Mouse (Mus musculus): Measurements from ENCODE around the gene Pkn2. TPM values are rescaled to one million over a fixed set of nuclear protein-coding genes. Genes with fewer than 3 reads are reported as not detected.

Gene Pkn2
- polyA plus RNA-seq, 1 experiment from 2014 or later = 55.6 TPM

DNA sequence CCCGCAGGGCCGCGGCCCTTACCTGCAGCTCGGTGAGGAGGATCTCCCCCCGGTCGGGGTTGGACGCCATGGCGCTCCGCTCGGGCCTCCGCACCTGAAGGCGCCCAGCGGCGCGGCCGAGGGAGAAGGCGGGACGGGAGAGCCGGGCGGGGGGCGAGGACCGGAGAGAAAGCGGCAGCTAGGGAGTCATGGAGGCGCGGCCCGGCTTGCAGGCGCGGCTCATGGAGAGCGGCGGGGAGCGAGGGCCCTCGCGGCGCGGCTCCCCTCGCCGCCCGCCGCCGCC, 274 bp downstream of the Pkn2 start:
- under 1% methylated on average over 40 of the region's 40 CpGs for WGBS
- no peak for DNase-seq (ENCODE audit: low spot score)
- H3K9me3 ChIP-seq (replicated peaks) = no peaks in the 10 kb centered on the region
- no peaks in the 10 kb centered on the region for H3K27me3 ChIP-seq (ENCODE audit: low read depth, poor library complexity, severe bottlenecking)
- H3K36me3 ChIP-seq = no peaks in the 10 kb centered on the region
- H3K27ac ChIP-seq = peak overlapping the region; percentile 98
- peaks cover 13% of the 10 kb centered on the region for H3K4me1 ChIP-seq
- H3K4me3 ChIP-seq = peak overlapping the region; percentile 100

DNA sequence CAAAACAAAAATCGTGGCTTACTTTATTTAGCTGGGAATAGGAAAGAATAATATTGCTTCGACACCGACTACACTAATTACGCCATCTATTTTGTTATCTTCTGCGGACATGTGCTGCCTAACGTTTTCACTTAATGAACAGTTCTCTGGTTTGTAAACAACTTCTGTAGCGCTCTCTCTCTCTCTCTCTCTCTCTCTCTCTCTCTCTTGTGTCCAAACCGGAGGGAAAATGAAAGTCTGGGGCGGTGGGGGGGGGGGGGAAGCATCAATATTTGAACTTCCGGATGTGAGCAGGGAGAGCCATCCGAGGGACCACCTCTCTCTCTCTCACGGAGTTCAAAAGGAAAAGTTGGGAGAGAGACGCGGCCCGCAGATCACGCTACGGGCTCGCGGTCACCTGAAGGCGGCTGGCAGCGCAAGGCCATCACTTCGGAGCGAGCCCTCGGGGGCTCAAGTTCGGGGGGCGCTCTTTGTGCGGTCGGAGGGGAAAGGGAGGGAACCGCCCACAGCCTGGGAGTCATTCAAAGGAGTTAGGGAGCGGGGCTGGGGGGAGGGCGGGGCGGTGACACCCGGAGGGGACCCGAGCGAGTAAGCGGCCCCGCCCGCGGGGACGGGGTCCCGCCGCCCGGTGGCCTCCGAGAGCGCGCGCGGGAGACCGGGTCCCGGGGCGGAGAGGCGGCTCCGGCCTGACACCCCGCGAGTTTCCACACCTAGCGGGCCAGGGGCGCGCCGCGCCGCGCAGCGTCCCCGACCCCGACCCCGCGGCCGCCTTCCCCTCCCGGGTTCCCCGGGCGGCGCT, 815 bp downstream of the Pkn2 start:
- peaks cover 13% of the 10 kb centered on the region for H3K4me1 ChIP-seq
- H3K9me3 ChIP-seq (replicated peaks) = no peaks in the 10 kb centered on the region
- H3K27ac ChIP-seq = peak overlapping the region; percentile 98
- peak; percentile 80 for DNase-seq (ENCODE audit: low spot score)
- H3K27me3 ChIP-seq (ENCODE audit: low read depth, poor library complexity, severe bottlenecking) = no peaks in the 10 kb centered on the region
- no peaks in the 10 kb centered on the region for H3K36me3 ChIP-seq
- WGBS = under 1% methylated on average over 64 of the region's 72 CpGs
- peak overlapping the region; percentile 100 for H3K4me3 ChIP-seq

- WGBS = 94% methylated on average over 2 of the region's 2 CpGs
- no peak for DNase-seq (ENCODE audit: low spot score)
- no peaks in the 10 kb centered on the region for H3K36me3 ChIP-seq
Observed at GRCm38 (mm10) chr3:142863236-142863635, 18.6 kb downstream of the Pkn2 start.

GRCm38 (mm10) chr3:142856832-142857231, 25.0 kb downstream of the Pkn2 start:
- DNase-seq (ENCODE audit: low spot score) = no peak
- H3K27ac ChIP-seq = no peak overlapping the region
- H3K36me3 ChIP-seq = 0 out of 2 replicates have a peak, but pooled peaks cover 3% of the 10 kb centered on the region
- no peaks in the 10 kb centered on the region for H3K9me3 ChIP-seq (replicated peaks)
- H3K4me3 ChIP-seq = no peak overlapping the region
- no peaks in the 10 kb centered on the region for H3K4me1 ChIP-seq
- no peaks in the 10 kb centered on the region for H3K27me3 ChIP-seq (ENCODE audit: low read depth, poor library complexity, severe bottlenecking)
- 86% methylated on average over 3 of the region's 3 CpGs for WGBS

More at GRCm38 (mm10) chr3:142863236-142863635, 18.6 kb downstream of the Pkn2 start:
- Histone ChIP-seq H3K4me3 (no peak overlapping the region), H3K4me1 (no peaks in the 10 kb centered on the region), H3K27me3 (ENCODE audit: low read depth, poor library complexity, severe bottlenecking) (no peaks in the 10 kb centered on the region), H3K9me3 (replicated peaks) (no peaks in the 10 kb centered on the region), H3K27ac (no peak overlapping the region)

DNA sequence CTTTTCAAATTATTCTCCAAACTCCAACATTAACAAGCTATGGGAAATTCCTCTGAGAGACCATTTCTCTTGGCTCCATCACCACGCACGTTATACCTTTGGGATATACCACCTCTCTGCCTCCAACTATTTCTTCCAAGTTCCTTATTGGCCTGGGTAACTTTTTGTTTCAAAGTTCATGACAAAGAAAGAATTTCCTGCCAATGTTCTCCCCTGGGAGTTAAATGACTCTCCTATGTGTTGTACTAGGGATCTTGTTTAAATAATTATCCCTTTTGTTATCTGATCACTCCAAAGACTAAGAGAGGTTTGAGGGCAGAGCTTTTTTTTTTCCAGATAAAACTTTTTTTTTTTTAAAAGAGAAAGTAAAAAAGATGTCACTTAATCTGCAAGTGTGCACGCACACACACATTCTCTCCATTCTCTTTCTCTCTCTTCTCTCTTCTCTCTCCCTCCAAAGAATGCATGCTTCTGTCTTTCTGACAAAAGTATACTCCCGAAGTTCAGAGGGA, 25.8 kb downstream of the Pkn2 start:
- Histone ChIP-seq H3K4me1 (no peaks in the 10 kb centered on the region), H3K36me3 (peaks cover 6% of the 10 kb centered on the region), H3K4me3 (no peak overlapping the region), H3K9me3 (replicated peaks) (no peaks in the 10 kb centered on the region), H3K27ac (no peak overlapping the region), H3K27me3 (ENCODE audit: low read depth, poor library complexity, severe bottlenecking) (no peaks in the 10 kb centered on the region)
- WGBS = 91% methylated on average over 4 of the region's 4 CpGs
- DNase-seq (ENCODE audit: low spot score) = no peak

GRCm38 (mm10) chr3:142852911-142853310, 28.9 kb downstream of the Pkn2 start:
- Histone ChIP-seq H3K4me3 (no peak overlapping the region), H3K9me3 (replicated peaks) (no peaks in the 10 kb centered on the region), H3K27me3 (ENCODE audit: low read depth, poor library complexity, severe bottlenecking) (no peaks in the 10 kb centered on the region), H3K4me1 (no peaks in the 10 kb centered on the region), H3K36me3 (peaks cover 29% of the 10 kb centered on the region), H3K27ac (no peak overlapping the region)
- DNase-seq (ENCODE audit: low spot score) = no peak
- WGBS = 97% methylated on average over 3 of the region's 3 CpGs

- H3K27me3 ChIP-seq (ENCODE audit: low read depth, poor library complexity, severe bottlenecking) = no peaks in the 10 kb centered on the region
- H3K4me3 ChIP-seq = no peak overlapping the region
- no peaks in the 10 kb centered on the region for H3K4me1 ChIP-seq
- no peak for DNase-seq (ENCODE audit: low spot score)
- H3K9me3 ChIP-seq (replicated peaks) = no peaks in the 10 kb centered on the region
- no peak overlapping the region for H3K27ac ChIP-seq
- H3K36me3 ChIP-seq = peaks cover 29% of the 10 kb centered on the region
- 96% methylated on average over 3 of the region's 3 CpGs for WGBS
Observed at GRCm38 (mm10) chr3:142851631-142852030, 30.2 kb downstream of the Pkn2 start.

- 81% methylated on average over 4 of the region's 4 CpGs for WGBS
- no peaks in the 10 kb centered on the region for H3K4me1 ChIP-seq
- H3K27me3 ChIP-seq (ENCODE audit: low read depth, poor library complexity, severe bottlenecking) = no peaks in the 10 kb centered on the region
Observed at GRCm38 (mm10) chr3:142839961-142840360, 41.8 kb downstream of the Pkn2 start.

GRCm38 (mm10) chr3:142834761-142835160, 47.0 kb downstream of the Pkn2 start:
- whole genome bisulfite sequencing = 96% methylated on average over 4 of the region's 4 CpGs
- Histone ChIP-seq H3K9me3 (replicated peaks) (no peaks in the 10 kb centered on the region), H3K4me1 (no peaks in the 10 kb centered on the region), H3K27ac (no peak overlapping the region), H3K4me3 (no peak overlapping the region), H3K27me3 (ENCODE audit: low read depth, poor library complexity, severe bottlenecking) (no peaks in the 10 kb centered on the region), H3K36me3 (peaks cover 22% of the 10 kb centered on the region)
- no peak for DNase-seq (ENCODE audit: low spot score)

More at GRCm38 (mm10) chr3:142839961-142840360, 41.8 kb downstream of the Pkn2 start:
- no peak for DNase-seq (ENCODE audit: low spot score)
- H3K27ac ChIP-seq = no peak overlapping the region
- no peak overlapping the region for H3K4me3 ChIP-seq
- no peaks in the 10 kb centered on the region for H3K9me3 ChIP-seq (replicated peaks)
- H3K36me3 ChIP-seq = peaks cover 15% of the 10 kb centered on the region

DNA sequence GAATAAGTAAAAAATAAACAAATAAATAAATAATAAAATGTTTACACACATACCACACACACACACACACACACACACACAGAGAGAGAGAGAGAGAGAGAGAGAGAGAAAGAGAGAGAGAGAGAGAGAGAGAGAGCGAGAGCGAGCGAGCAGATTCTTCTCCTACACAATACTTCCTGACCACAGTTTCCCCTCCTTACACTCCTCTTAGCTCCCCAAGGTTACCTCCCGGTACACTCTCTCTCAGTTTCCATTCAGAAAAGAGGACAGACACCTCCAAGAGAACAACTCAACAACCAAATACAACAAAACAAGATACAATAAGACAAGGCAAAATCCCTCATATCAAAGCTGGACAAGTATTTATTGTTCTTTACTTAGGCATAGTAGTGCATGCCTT, 47.8 kb downstream of the Pkn2 start:
- Histone ChIP-seq H3K27ac (no peak overlapping the region), H3K9me3 (replicated peaks) (no peaks in the 10 kb centered on the region), H3K4me1 (no peaks in the 10 kb centered on the region), H3K36me3 (peaks cover 21% of the 10 kb centered on the region), H3K4me3 (no peak overlapping the region), H3K27me3 (ENCODE audit: low read depth, poor library complexity, severe bottlenecking) (no peaks in the 10 kb centered on the region)
- 83% methylated on average over 4 of the region's 4 CpGs for WGBS
- no peak for DNase-seq (ENCODE audit: low spot score)

DNA sequence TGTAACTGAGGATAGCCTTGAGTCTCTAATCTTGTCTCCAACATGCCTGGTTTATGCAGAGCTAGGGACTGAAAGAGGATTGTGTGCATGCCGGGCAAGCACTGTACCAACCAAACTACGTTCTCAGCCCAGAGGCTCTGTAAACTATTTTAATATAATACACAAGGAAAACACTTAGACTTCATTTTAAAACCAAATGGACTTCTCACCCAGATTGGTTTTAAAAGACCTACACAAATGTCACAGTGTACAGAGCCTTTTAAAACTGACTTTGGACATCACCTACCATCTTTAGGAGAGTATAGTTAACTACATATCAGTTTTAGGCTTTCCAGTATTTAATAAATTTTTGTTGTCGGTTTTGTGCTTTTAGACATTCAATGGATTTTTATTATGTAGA, 48.9 kb downstream of the Pkn2 start:
- Histone ChIP-seq H3K4me3 (no peak overlapping the region), H3K27me3 (ENCODE audit: low read depth, poor library complexity, severe bottlenecking) (no peaks in the 10 kb centered on the region), H3K27ac (no peak overlapping the region), H3K4me1 (no peaks in the 10 kb centered on the region), H3K36me3 (peaks cover 23% of the 10 kb centered on the region), H3K9me3 (replicated peaks) (no peaks in the 10 kb centered on the region)
- 97% methylated on average over 3 of the region's 3 CpGs for WGBS
- DNase-seq (ENCODE audit: low spot score) = no peak

DNA sequence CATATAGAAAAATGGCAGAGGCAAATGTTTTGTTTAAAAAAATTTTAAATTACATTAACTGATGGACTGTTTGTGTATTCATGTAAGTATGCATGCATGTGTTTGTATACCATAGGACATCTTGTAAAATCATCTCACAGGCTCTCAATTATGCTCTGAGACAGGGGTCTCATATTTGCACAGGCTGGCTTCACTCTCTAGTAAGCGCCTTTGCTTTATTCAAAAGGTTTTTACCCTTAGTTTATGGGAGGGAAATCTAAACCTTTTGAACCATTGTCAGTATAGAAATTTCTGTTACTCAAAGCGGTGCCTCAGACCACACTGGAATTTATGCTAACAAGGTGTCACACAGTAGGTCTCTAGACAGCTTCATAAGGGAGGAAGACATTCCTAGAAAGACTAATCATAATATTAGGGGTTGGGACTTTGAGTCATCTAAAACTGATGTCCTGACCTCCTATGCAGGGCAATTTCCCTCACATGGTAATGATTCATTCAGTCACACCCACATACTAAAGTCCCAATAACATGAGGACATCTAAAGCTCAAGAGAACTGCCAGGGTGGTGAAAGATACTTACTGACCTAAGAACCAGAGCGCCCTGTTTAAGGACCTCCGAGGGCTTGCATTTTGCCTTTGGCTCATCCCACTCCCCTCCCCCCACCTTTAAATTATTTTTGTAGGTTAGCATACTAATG, 55.2 kb downstream of the Pkn2 start:
- Histone ChIP-seq H3K4me3 (no peak overlapping the region), H3K27ac (no peak overlapping the region), H3K9me3 (replicated peaks) (no peaks in the 10 kb centered on the region), H3K36me3 (peaks cover 52% of the 10 kb centered on the region), H3K27me3 (ENCODE audit: low read depth, poor library complexity, severe bottlenecking) (no peaks in the 10 kb centered on the region), H3K4me1 (no peaks in the 10 kb centered on the region)
- 94% methylated on average over 4 of the region's 4 CpGs for WGBS
- no peak for DNase-seq (ENCODE audit: low spot score)

GRCm38 (mm10) chr3:142823606-142824005, 58.2 kb downstream of the Pkn2 start:
- 98% methylated on average over 1 of the region's 1 CpGs for WGBS
- H3K36me3 ChIP-seq = peaks cover 60% of the 10 kb centered on the region

More at GRCm38 (mm10) chr3:142823606-142824005, 58.2 kb downstream of the Pkn2 start:
- DNase-seq (ENCODE audit: low spot score) = no peak
- H3K4me1 ChIP-seq = no peaks in the 10 kb centered on the region
- H3K27me3 ChIP-seq (ENCODE audit: low read depth, poor library complexity, severe bottlenecking) = no peaks in the 10 kb centered on the region
- no peak overlapping the region for H3K4me3 ChIP-seq
- no peak overlapping the region for H3K27ac ChIP-seq
- H3K9me3 ChIP-seq (replicated peaks) = no peaks in the 10 kb centered on the region

All from limb, embryonic 10.5 days (tissue).